Mouse (Mus musculus) megakaryocyte-erythroid progenitor cell, adult 5-6 weeks (primary cell): ENCODE measurements around the gene Dnmt3a. TPM values are rescaled to one million over a fixed set of nuclear protein-coding genes. Genes with fewer than 3 reads are reported as not detected.

Source experiments
- ATAC-seq: replicated peaks from 2 replicates; pipeline ENCODE4 v1.8.0; 2016; ENCODE audit warnings: mild to moderate bottlenecking, inconsistent platforms; ENCODE audit not compliant: severe bottlenecking, poor library complexity, low FRiP score, low TSS enrichment
- total RNA-seq, 2 experiments: library from RNA; stranded (forward) in 1 of 2; stranded (reverse) in 1 of 2; fragments of 200-1000, 215-1000 nt in 1 of 2; fragments of >200 nt in 1 of 2; fragmentation: Nextera tagmentation in 1 of 2; gene quantifications; 2 replicates each; pipeline ENCODE4 v1.2.3; 2014 to 2017

The Dnmt3a gene
- total RNA-seq, 2 experiments from 2014 or later, result 13.4 to 16.8 TPM

GRCm38 (mm10) chr12:3813138-3813537 is 7.3 kb downstream of the Dnmt3a start:
- no peak for ATAC-seq

GRCm38 (mm10) chr12:3815386-3815785 is 9.6 kb downstream of the Dnmt3a start:
- ATAC-seq, result no peak

GRCm38 (mm10) chr12:3817033-3817432 is 11.2 kb downstream of the Dnmt3a start:
- peak; percentile 52; the same call in 1 of the 2 replicates for ATAC-seq

GRCm38 (mm10) chr12:3817566-3817965 is 11.8 kb downstream of the Dnmt3a start:
- ATAC-seq, result no peak

- no peak for ATAC-seq
These were observed 14.1 kb downstream of the Dnmt3a start for GRCm38 (mm10) chr12:3819899-3820298.

- ATAC-seq, result no peak
These were observed 17.6 kb downstream of the Dnmt3a start for GRCm38 (mm10) chr12:3823408-3823807.

- ATAC-seq, result no peak
These were observed 19.3 kb downstream of the Dnmt3a start for GRCm38 (mm10) chr12:3824906-3825713.

- ATAC-seq, result no peak
These were observed 19.9 kb downstream of the Dnmt3a start for GRCm38 (mm10) chr12:3825714-3826080.

- ATAC-seq, result no peak
These were observed 22.0 kb downstream of the Dnmt3a start for GRCm38 (mm10) chr12:3827771-3828170.

- ATAC-seq, result no peak
These were observed 27.4 kb downstream of the Dnmt3a start for GRCm38 (mm10) chr12:3833059-3833760.

GRCm38 (mm10) chr12:3833851-3834273 is 28.1 kb downstream of the Dnmt3a start:
- ATAC-seq, result no peak

- ATAC-seq, result peak; percentile 73
These were observed 28.8 kb downstream of the Dnmt3a start for GRCm38 (mm10) chr12:3834373-3835314.

GRCm38 (mm10) chr12:3835576-3835975 is 29.8 kb downstream of the Dnmt3a start:
- 0 out of 2 replicates have a peak, but pooled peaks have one; percentile 10 for ATAC-seq

- peak; percentile 32 for ATAC-seq
These were observed 31.4 kb downstream of the Dnmt3a start for GRCm38 (mm10) chr12:3837081-3837832.

GRCm38 (mm10) chr12:3838009-3838408 is 32.2 kb downstream of the Dnmt3a start:
- no peak for ATAC-seq

GRCm38 (mm10) chr12:3839662-3840061 is 33.9 kb downstream of the Dnmt3a start:
- no peak for ATAC-seq

GRCm38 (mm10) chr12:3841121-3841520 is 35.3 kb downstream of the Dnmt3a start:
- no peak for ATAC-seq

GRCm38 (mm10) chr12:3842843-3843242 is 37.0 kb downstream of the Dnmt3a start:
- no peak for ATAC-seq

- ATAC-seq, result no peak
These were observed 37.6 kb downstream of the Dnmt3a start for GRCm38 (mm10) chr12:3843371-3843861.
